Mouse (Mus musculus) neural tube, embryonic 14.5 days (tissue): Measurements from ENCODE around the gene Ccl9. TPM values are rescaled to one million over a fixed set of nuclear protein-coding genes. Genes with fewer than 3 reads are reported as not detected.

Experiments
- ATAC-seq: fragments of 200-750 bp; cut with Nextera tagmentation; 2 replicates; pipeline ENCODE4 v1.8.0; 2017; ENCODE audit warnings: low read depth, mild to moderate bottlenecking, moderate TSS enrichment, moderate library complexity
- H3K27ac ChIP-seq: fragments of 300-500 bp; sonication (generic); 2 replicates; pipeline ENCODE4 v1.5.1; 2014; ENCODE audit warnings: low read depth, mild to moderate bottlenecking, control low read depth, low read length, moderate library complexity, mixed read lengths
- H3K27me3 ChIP-seq: fragments of 300-500 bp; sonication (generic); 2 replicates; pipeline ENCODE4 v1.6.1; 2014; ENCODE audit warnings: low read length; ENCODE audit not compliant: control insufficient read depth, insufficient read depth
- H3K36me3 ChIP-seq: fragments of 300-500 bp; sonication (generic); 2 replicates; pipeline ENCODE4 v1.6.1; 2014; ENCODE audit warnings: low read length, mixed read lengths; ENCODE audit not compliant: control insufficient read depth, insufficient read depth
- H3K4me1 ChIP-seq: fragments of 300-500 bp; sonication (generic); 2 replicates; pipeline ENCODE4 v1.6.1; 2014; ENCODE audit warnings: low read length; ENCODE audit not compliant: control insufficient read depth, insufficient read depth
- H3K4me2 ChIP-seq: fragments of 300-500 bp; sonication (generic); 2 replicates; pipeline ENCODE4 v1.6.1; 2014; ENCODE audit warnings: mild to moderate bottlenecking, low read depth, low read length, control low read depth
- H3K4me3 ChIP-seq: fragments of 300-500 bp; sonication (generic); 2 replicates; pipeline ENCODE4 v1.5.1; 2014; ENCODE audit warnings: low read depth, low read length, control low read depth, mixed read lengths
- H3K9ac ChIP-seq: fragments of 300-500 bp; sonication (generic); replicated peaks from 2 replicates; pipeline ENCODE4 v1.6.1; 2014; ENCODE audit warnings: low read depth, mild to moderate bottlenecking, control low read depth, low read length, mixed read lengths
- H3K9me3 ChIP-seq: fragments of 300-500 bp; sonication (generic); 2 replicates; pipeline ENCODE4 v1.6.1; 2016; ENCODE audit warnings: low read length; ENCODE audit not compliant: control insufficient read depth
- WGBS: fragments of 180-500 bp; shearing (Covaris S2); extraction: QIAGEN DNeasy Blood & Tissue Kit; methylation state at CpG from one replicate; pipeline ENCODE4 v1.1.7; 2014; 5-methylcytosine and 5-hydroxymethylcytosine counted together
- polyA plus RNA-seq: library from polyadenylated mRNA; unstranded; fragments of >200 nt; fragmentation: Nextera tagmentation; extraction: Ambion mirVana; gene quantifications from 2 replicates; pipeline ENCODE4 v1.2.1, GENCODE M21; 2014

Ccl9 gene
- polyA plus RNA-seq, 1 experiment from 2014 or later, result 1.4 TPM

DNA sequence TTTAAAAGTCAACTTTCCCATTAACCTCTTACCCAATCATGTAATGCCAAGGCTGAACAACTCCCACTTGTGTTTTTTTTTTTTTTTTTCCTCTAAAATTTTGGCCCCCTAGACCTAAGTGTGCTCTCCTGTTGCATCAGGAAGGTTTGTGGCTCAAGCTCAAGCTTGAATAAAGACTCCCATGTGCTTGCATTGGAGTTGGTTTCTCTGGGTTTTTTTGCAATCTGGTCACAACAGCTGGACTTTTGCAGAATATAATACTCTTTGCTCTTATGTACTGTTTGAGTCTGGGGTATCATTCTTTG lies 5.0 kb upstream of the Ccl9 start:
- Histone ChIP-seq H3K27me3 (no peaks in the 10 kb centered on the region), H3K4me1 (no peaks in the 10 kb centered on the region), H3K9ac (no peak overlapping the region), H3K4me2 (no peak overlapping the region), H3K36me3 (no peaks in the 10 kb centered on the region), H3K27ac (no peak overlapping the region), H3K4me3 (no peak overlapping the region), H3K9me3 (no peaks in the 10 kb centered on the region)
- no peak for ATAC-seq

DNA sequence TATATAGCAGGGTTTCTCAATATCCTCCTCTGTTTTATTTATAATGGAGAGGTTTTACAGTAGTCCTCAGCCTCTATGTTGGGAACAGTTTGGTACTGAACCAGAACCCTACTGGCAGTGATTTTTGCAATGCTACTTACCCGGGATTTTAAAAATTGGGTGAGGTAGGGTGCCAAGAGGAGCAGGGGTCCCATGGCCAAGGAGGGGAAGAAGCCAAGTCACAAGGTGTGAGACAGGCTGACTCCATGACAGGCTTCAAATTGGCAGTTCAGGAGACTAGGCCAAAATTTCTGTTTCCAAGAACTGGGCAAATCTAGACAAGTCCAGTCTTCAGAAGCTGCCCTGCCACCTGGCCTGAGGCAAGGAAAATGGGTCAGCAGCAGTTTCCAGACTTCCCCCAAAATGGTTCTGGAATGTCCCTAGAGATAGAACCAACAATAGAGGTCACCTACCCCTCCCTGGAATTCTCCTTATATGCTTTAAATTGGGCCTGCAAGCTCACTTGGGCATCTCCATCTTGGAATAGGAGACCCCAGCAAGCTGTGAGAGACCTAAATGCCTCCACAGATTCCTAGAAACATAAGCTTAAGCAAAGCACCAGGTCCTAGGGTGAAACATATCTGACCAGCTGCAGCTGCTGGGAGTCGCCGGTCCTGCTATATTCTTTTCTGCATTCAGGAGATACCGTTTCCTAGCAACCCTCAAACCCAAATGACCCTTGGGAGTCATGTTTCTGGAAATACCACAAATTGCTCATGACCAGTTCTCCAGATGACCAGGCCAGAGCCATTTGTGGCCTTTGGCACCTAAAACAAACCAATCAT lies 4.4 kb upstream of the Ccl9 start:
- H3K4me1 ChIP-seq, result no peaks in the 10 kb centered on the region
- 77% methylated on average over 4 of the region's 4 CpGs for WGBS
- H3K9me3 ChIP-seq, result no peaks in the 10 kb centered on the region
- no peak overlapping the region for H3K4me2 ChIP-seq
- H3K4me3 ChIP-seq, result no peak overlapping the region
- H3K36me3 ChIP-seq, result no peaks in the 10 kb centered on the region
- ATAC-seq, result no peak
- H3K27ac ChIP-seq, result no peak overlapping the region
- no peaks in the 10 kb centered on the region for H3K27me3 ChIP-seq
- no peak overlapping the region for H3K9ac ChIP-seq

DNA sequence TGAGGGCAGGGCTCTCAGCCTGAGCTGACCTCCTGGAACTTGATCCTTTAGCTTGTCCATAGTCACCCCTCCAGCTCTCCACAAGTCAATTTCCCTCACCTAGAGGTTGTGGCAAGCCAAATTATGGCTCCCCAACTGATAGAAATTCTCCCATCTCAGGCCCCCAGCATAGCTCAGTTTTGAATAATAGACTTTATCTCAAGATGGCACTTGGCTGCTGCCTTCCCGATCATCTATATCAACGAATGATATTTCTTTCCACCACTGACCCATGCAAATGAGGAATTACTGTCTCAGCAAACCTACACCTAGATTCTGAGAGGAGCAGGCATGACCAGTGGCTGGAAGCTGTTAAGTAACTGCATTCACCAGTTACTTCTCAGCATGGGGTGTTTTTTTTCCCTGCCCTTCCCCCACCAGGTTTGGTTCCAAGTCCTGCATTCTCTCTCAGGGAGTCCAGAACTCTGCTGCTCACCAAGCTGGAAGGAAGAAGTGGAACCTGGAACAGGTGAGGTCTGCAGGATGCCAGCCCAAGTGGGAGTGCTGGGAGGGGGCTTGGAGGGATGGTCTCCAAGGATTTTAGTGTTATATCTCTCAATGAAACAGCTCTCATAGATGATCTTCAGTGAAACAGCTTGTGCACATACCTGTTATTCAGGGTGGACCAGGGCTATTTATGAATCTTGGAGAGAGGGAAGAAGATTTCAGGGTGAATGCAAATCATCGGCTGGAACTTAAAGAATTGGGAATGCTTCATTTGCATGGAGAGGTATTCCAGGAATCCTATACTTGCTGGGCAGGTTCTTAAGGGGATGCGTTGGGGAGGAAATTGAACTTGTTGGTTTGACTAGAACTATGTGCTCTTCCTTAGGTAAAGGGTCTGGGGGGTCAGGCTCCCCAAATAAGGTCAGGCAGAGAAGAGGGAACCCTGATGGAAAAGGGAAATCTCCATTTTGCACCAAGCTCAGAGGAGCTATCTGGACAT lies 3.5 kb upstream of the Ccl9 start:
- ATAC-seq, result no peak
- 79% methylated on average over 4 of the region's 4 CpGs for WGBS
- no peaks in the 10 kb centered on the region for H3K9me3 ChIP-seq
- no peak overlapping the region for H3K27ac ChIP-seq
- H3K9ac ChIP-seq, result no peak overlapping the region
- no peaks in the 10 kb centered on the region for H3K27me3 ChIP-seq
- H3K36me3 ChIP-seq, result no peaks in the 10 kb centered on the region
- H3K4me1 ChIP-seq, result no peaks in the 10 kb centered on the region
- H3K4me3 ChIP-seq, result no peak overlapping the region
- no peak overlapping the region for H3K4me2 ChIP-seq

DNA sequence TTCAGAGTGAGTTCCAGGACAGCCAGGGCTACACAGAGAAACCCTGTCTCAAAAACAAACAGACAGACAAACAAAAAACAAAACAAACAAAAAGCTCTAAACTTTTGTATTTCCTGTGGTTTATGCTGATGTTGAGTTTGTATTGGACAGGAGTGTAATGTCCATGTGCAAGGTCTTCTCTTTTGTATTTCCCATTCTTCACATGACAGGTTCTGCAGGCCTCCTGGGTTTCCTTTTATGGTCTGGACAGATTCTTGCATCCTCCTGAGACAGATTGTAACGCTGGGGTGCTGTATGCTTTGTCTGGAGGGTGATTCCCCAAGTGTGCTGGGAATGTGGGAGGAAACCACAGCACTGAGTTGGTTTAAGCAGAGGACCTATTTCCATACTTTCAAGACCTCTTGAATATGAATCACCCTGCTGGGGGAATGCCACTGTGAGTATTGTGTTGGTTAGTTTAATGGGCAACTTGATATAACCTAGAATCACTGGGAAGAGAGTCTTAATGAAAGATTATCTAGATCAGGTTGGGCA lies 2.3 kb upstream of the Ccl9 start:
- Histone ChIP-seq H3K4me1 (no peaks in the 10 kb centered on the region), H3K27ac (no peak overlapping the region), H3K36me3 (no peaks in the 10 kb centered on the region), H3K27me3 (no peaks in the 10 kb centered on the region), H3K9ac (no peak overlapping the region), H3K4me3 (no peak overlapping the region), H3K9me3 (no peaks in the 10 kb centered on the region), H3K4me2 (no peak overlapping the region)
- ATAC-seq, result no peak
- 64% methylated on average over 1 of the region's 1 CpGs for whole genome bisulfite sequencing

DNA sequence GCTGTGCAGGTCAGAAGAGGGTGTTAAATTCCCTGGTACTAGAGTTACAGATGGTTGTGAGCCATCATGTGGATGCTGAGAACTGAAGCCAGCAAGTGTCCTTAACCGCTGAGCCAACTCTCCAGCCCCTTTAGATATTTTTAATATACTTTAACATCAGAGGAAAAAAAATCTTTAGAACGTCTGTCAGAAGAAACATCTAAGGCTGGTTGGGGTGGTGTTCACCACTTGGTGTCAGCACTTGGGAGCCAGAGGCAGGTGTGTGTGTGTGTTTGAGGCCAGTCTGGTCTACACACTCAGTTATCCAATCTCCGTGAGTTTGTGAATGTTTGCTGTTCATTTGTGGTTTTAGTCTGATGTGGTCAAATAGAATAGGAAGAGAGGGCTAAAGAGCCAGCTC lies 563 bp upstream of the Ccl9 start:
- H3K36me3 ChIP-seq, result no peaks in the 10 kb centered on the region
- ATAC-seq, result no peak
- H3K4me2 ChIP-seq, result no peak overlapping the region
- no peaks in the 10 kb centered on the region for H3K9me3 ChIP-seq
- no peak overlapping the region for H3K27ac ChIP-seq
- no peak overlapping the region for H3K9ac ChIP-seq
- H3K4me1 ChIP-seq, result no peaks in the 10 kb centered on the region
- H3K27me3 ChIP-seq, result no peaks in the 10 kb centered on the region
- WGBS, result 86% methylated on average over 3 of the region's 3 CpGs
- no peak overlapping the region for H3K4me3 ChIP-seq

DNA sequence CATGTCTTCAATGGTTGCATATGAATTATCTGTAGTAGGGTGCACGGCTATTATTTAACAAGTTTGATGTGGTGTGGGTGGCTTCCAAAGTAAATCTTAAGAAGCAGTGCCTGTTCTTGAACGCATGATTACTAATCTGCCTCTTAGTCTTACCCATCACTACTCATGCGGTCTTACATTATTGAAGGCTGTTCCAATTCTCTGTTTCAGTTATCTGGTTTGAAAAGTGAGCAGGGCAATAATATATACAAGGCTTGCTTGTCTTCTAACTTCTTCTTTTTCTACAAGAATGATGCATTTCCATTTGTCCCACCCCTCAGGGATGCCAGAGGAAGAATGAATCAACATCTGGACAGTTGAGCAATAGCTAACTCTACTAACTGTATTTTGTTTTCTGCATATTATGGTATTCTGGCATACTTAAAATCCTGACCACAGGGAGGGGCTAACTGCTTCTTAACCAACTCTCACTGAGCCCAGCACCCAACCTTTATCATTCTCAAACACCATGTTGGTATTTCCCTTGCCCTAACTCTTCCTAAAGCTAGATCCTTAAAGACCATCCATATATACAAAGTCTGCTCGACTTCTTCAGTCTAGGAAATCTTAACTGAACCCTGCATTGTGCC lies 1.4 kb downstream of the Ccl9 start:
- no peak overlapping the region for H3K9ac ChIP-seq
- no peaks in the 10 kb centered on the region for H3K9me3 ChIP-seq
- H3K4me3 ChIP-seq, result no peak overlapping the region
- H3K36me3 ChIP-seq, result no peaks in the 10 kb centered on the region
- no peak overlapping the region for H3K27ac ChIP-seq
- H3K4me2 ChIP-seq, result no peak overlapping the region
- no peaks in the 10 kb centered on the region for H3K27me3 ChIP-seq
- 85% methylated on average over 4 of the region's 4 CpGs for WGBS
- no peaks in the 10 kb centered on the region for H3K4me1 ChIP-seq
- no peak for ATAC-seq

DNA sequence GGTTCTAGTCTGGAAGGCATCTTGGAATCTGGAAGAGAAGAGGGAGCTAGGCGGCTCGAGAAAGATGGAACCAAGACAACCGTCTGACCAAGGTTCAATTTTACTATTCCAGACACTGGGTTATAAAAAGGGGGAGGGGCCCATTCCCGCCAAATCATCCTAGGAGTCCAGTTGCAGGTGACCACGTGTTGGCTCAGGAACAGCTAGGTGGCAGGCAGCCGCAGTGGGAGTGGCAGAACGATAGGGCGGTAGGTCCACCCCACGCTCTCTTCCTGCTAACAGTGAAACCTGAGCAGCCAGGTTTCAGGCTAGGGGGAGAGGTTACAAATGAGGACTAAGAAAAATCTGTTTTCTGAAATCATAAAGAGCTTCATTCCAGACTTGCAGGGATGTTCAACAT lies 5.6 kb downstream of the Ccl9 start:
- Histone ChIP-seq H3K4me1 (no peaks in the 10 kb centered on the region), H3K27me3 (no peaks in the 10 kb centered on the region), H3K27ac (no peak overlapping the region), H3K4me2 (no peak overlapping the region), H3K36me3 (no peaks in the 10 kb centered on the region), H3K9ac (no peak overlapping the region), H3K9me3 (no peaks in the 10 kb centered on the region), H3K4me3 (no peak overlapping the region)
- 67% methylated on average over 9 of the region's 9 CpGs for WGBS
- ATAC-seq, result no peak

DNA sequence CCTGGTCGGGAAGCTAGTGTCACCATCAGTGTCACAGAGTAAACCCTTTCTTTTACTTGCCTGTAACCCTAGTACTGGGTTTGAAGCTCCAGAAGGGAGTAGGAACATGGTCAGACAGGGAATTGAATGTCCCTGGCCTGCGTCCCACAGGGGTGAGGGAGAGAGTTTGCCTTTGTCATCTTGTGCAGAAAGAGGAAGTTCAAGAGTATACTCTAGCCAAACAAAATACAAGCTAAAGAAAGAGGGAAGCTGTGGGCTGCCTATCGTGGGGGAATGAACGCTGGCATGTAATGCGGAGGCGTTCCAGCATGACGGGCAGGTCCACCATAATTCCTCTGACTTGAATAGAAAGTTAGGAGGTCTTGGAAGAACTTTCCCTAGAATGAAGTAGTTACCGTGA lies 6.2 kb downstream of the Ccl9 start:
- no peak overlapping the region for H3K4me2 ChIP-seq
- H3K9ac ChIP-seq, result no peak overlapping the region
- H3K27me3 ChIP-seq, result no peaks in the 10 kb centered on the region
- WGBS, result 94% methylated on average over 8 of the region's 8 CpGs
- no peaks in the 10 kb centered on the region for H3K36me3 ChIP-seq
- no peaks in the 10 kb centered on the region for H3K9me3 ChIP-seq
- H3K27ac ChIP-seq, result no peak overlapping the region
- no peaks in the 10 kb centered on the region for H3K4me1 ChIP-seq
- no peak overlapping the region for H3K4me3 ChIP-seq
- no peak for ATAC-seq

DNA sequence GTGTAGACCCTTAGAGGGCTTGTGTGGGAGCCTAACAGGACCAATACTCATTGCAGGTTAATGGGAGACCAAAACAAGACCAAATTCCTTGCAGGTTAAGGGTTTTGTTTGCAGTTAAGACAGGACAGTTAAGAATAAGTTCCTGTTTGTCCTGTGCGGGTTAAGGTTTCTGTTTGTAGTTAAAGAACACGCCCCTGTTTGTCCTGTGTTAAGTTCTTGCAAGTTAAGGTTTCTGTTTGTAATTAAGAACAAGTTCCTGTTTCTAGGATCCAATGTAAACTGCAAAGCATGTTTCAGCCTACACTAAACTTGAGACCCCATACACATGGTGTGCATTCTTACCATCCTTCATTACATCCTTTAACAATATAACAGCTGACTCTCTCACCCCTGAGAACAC lies 8.2 kb downstream of the Ccl9 start:
- no peak for ATAC-seq
- WGBS, result 90% methylated on average over 2 of the region's 2 CpGs
- H3K27me3 ChIP-seq, result no peaks in the 10 kb centered on the region
- no peaks in the 10 kb centered on the region for H3K4me1 ChIP-seq
- H3K27ac ChIP-seq, result no peak overlapping the region
- H3K9ac ChIP-seq, result no peak overlapping the region
- no peaks in the 10 kb centered on the region for H3K9me3 ChIP-seq
- no peak overlapping the region for H3K4me3 ChIP-seq
- H3K4me2 ChIP-seq, result no peak overlapping the region
- no peaks in the 10 kb centered on the region for H3K36me3 ChIP-seq
